Mouse (Mus musculus) urinary bladder, postnatal 10 days (tissue): Measurements from ENCODE around the gene Utp4.
"Not testable (repeated sequence)": the region's sequence is repeated elsewhere in the genome, so short reads cannot be mapped to it uniquely, and the experiment has no call there.

Experiments used
- DNase-seq: peaks from one replicate; pipeline ENCODE4 v3.0.0; 2022; ENCODE audit warnings: low spot score

The Utp4 gene

DNA sequence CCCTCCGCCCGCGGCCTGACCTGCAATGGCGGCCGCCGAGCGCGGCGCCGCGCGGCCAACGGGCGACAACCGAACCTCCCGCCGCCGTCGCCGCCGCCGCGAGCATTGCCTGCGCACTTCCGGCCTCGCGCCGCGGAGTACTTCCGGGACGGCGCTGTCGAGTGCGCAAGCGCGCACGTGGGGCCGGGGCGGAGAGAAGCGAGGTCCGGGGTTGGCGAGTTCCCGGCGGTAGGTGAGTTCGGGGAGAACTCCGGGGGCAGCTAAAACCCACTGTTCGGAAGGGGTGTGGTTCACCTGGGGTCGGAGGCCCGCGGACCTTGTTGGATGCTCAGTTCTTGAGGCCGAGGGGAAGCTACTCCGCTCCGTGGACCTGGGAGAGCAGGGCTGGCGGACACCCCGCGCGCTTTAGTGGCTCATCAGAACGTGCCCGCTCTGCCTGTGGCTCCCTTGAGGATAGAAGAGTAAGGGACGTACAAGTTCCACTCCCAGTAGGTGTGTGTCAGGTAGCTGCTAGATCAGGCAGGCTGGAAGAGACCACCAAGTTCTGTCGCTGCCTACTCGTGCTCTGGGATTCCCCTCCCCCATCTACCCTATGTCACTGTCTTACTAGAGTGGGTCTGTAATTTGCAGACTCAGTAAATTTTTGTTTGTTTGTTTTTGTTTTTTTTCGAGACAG is at the start of gene Utp4:
TSS of gene Utp4 (plus strand) at position 156 of the 676 bp plus-strand sequence.
- no peak for DNase-seq

DNA sequence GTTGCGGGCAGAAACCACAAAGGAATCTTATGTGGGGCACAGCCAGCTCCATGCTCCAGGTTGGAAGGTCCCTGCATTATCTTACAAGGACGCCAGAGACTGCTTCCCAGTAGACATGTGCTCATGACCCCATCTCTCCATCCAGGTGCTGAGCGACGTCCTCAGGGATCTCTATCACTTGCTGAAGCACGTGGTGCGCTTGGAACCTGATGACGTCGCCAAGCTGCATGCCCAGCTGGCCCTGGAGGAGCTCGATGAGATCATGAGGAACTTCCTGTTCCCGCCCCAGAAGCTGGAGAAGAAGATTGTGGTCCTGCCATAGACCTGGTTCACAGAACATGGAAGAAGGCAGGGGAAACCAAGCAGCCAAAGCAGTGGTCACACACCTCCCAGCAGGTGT is 43.4 kb upstream of the Utp4 start:
- no peak for DNase-seq

DNA sequence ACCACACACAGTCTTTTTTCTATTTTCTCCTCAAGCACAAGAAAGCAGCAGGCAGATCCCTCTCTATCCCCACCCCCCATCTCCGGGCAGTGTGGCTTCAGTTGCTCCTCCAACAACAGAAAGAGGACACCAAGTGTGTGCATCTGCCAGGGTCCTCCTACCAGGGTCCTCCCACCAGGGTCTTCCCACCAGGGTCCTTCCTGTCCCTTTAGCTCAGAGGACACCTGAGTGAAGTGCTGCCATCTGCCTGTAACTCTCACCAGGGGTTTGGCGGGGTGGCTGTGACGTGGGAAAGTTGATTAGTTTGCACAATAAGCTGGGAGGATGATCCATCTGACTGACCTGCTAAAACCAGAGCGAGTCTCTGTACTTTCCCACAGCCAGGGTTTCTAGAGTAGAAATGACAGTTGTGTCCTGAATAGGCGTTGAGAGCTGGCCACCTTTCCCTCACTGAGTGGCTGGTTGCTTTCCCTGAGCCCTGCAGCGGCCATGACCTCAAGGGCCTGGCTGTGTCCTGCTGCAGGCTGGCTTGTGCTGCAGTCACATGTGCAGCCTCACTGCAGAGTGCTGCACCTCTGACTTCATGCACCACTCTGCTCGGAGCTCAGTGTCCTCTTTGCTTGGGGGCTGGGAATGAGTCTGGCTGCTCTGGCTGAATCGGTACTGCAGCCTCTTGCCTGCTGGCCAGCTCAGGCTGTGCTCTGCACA is 38.7 kb upstream of the Utp4 start:
- DNase-seq = no peak

DNA sequence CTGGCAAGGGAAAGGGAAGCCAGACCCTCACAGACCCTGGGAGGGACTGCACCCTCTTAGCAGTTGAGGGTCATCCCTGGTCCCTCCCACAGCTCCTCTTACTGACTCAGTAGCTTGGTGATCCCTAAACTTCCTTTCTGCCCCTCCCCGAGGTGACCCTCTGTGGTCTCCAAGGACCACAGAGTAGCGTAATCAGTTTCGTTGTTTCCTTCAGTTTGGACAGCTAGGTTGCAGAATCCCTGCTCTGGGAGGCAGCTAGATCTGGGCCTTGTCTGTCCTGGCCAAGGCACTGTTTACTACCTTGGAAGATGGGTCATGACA is 38.2 kb upstream of the Utp4 start:
- no peak for DNase-seq

DNA sequence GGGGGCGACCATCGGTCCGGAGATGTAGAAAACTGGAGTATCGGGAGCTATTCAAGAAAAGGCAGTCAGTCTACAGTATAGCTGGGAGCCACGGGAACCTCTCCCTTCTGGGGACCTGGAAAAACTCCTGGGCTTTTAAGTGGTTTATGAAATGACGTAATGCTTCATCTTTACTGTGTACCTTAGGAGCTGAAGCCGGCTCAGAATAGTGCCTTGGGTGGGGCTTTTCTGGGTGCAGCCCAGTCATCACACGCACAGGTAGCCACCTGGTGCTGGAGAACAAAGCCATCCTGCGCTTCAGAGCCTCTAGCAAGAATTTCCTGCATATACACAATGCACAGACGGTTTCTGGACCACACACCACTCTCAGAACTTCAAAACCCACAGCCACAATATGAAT is 30.6 kb upstream of the Utp4 start:
- no peak for DNase-seq

DNA sequence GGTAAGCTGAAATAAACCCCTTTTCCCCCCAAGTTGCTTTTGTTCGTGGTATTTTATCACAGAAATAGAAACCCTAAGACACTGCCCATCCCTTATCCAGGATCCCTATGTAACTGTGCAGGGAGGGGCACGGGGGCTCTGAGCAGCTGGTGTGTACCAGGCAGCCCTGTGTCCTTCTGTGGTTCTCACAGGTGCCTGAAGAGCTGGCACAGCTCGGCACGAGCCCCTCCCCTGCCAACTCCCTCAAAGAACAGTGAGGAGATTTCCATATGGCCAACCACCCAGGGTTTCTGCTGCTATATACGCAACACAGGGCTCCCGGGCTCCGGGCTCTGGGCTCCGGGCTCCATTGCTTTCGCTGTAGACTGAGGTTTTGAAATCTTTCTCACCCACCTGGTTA is 28.1 kb upstream of the Utp4 start:
- no peak for DNase-seq

DNA sequence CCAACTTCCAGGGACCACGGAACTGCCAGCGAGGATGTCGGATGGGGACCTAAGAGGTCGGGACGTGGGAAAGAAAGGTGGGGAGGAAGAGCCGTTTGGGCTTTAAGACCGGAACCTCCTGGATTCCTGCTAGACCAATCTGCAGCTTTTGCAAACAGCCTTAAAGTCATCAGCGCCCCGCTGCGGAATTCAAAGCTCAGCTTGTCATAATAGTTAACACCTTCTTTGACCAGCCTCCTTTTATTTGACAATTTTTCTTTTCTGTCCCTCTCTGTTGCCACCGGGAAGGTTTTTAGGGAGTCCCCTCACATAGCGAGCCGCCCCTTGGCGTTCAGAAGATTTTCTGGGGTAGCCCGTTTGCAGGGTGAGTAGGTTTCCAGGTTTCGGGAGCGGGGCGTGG is 23.4 kb upstream of the Utp4 start, which contains the start of gene Has3:
TSS of gene Has3 (plus strand) at position 192 of the 400 bp plus-strand sequence.
- no peak for DNase-seq

DNA sequence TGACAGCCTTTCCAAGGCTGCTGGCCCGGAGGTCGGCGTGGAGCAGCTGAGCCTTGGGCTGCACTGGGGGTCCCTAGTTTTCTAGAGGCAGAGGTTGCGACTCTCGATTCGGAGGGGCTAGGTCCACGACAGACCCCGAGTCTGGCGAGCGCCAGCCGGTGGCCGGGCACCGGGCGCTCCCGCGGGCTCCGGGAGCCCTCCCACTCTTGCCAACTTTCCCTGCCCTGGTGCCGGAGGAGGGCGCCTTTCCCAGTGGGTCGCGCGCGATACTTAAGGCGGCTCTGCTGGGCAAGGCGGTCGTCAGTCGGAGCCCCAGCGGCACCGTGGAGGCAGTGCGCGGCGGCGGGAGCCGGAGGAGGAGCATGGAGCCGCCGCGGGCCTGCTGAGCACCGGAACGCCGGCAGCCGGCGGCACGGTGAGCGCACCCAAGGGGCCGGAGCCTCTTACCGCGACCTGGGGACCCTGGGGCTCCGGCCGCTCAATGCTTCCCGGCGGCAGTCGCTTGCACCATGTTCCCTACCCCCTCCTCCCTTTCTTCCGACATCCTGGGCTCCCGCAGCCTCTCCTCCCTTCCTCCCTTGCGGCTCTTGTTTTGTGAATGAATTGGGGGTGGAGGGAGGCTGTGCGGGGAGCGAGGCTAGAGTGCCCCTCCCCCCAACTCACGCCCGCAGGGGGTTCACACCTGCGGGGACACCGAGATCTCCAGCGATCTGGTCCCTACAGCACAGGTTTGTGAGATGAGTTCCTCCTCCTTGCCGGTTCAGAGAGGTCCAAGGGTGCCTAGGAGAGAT is 22.7 kb upstream of the Utp4 start:
- no peak for DNase-seq

DNA sequence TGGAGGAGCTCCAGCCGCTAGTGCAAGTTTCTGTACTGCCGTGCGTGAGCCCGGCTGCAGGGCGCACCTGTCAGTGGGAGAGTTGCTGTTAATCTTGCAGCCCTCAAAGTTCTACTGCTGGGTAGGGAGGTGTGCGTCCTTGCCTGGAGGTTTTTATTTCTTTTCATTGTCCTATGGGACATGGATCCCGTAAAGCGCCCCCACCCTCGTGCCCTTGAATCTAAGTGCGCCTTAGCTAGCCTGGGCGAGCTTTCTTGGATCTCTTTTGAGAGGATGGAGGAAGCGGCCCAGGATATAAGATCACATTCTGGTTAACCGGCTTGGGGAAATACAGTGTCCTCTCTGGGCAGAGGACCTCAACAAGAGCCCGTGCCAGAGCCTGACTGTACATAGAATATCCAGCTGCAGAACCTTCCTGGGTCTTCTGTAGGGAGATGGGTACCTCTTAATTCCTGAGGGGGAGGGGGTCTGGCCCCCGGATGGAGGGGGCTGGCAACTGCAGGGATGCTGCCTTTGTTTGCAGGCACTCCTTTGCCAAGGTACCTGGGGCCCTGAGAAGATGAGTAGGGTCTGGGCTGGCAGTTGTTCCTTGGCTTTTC is 22.0 kb upstream of the Utp4 start:
- DNase-seq = no peak

DNA sequence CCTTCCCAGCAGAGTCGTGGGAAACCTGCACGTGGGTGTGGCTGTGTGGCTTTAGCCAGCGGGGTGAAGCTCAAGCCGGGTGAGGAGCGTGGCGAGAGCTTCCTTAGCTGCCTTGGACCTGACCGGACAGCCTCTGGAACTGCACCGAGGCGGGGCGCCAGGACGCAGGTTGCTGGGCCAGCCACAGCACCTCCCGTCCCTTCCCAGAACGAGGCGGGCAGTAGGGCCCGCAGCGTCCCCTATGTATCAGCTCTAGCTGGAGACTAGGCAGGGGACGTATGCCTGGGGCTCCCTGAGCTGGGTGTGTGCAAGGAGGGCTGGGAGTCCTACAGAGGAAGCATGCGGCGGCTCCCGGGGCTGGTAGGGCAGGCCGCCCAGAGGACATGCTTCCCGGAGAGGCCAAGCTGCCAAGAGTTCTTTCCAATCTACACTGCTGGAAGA is 21.5 kb upstream of the Utp4 start:
- no peak for DNase-seq

DNA sequence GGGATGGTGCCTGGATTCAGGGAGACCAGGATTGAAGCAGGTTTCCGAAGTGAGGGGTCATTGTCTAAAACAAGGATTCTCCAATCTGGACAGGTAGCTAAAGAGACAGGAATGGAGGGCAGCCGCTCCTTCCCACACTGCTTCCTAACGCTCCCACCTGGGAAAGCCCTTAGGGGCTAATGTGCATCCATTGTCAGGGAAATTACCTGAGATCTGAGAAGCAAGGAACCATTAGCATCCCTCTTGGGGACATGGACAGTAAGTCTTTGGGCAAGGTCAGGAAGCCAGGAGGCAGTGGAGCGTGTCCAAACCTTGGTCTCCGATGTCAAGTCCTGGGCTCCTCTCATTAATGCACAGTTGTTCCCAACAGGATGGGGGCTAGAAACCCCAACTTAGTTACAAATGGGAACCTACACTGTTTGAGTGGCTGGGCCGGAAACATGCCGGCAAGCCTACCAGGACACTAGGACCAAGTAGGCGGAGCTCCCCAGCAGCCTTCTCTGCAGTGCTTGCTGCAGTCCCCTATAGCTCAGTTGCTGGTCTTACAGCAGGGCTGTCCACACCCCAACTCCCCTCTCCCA is 20.9 kb upstream of the Utp4 start:
- no peak for DNase-seq

DNA sequence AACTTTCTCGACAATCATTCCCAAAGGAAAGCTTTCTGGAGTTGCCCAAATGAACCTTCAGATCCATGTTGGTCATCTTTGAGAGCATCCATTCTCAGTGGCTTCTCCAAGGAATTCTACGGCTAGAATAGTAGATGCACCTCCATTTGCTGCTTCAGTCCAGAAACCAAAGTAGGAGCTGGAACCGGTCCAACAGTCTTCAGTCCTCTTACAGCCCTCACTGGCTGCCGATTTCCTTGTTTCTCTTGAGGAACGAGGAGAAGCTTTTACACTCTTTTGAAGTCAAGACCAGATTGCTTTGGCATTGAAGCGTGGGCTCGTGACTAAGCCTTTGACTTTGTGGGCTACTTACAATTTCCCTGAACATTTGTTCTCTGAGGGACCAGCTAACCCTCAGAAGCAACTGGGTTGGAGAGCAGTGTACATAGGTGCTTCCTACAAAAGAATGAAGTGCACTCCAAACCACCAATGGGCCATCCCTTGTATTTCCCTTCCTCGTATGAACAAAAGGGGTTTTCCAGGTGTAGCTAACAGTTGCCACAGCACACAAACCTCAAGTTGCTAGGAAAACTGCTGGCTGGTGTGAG is 13.2 kb upstream of the Utp4 start:
- DNase-seq = no peak

DNA sequence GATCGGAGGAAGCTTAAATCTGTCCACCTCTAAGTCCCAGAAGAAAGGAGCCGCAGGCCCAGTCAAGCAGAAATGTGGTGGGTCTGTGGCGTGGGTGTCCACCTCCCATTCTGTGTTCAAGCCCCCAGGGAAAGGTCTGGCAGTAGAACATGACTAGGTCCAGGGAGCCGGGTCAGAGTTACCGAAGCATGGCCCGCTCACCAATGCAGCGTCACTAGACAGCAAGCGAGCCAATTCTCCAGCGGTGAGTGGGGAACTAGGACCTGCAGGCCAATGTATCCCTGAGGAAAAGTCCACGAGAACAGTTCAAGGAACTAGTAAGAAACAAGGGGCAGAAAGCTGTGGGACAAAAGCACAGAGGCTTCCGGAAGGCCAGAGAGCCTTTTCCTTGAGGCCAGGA is 9.3 kb upstream of the Utp4 start:
- not testable (repeated sequence) for DNase-seq

DNA sequence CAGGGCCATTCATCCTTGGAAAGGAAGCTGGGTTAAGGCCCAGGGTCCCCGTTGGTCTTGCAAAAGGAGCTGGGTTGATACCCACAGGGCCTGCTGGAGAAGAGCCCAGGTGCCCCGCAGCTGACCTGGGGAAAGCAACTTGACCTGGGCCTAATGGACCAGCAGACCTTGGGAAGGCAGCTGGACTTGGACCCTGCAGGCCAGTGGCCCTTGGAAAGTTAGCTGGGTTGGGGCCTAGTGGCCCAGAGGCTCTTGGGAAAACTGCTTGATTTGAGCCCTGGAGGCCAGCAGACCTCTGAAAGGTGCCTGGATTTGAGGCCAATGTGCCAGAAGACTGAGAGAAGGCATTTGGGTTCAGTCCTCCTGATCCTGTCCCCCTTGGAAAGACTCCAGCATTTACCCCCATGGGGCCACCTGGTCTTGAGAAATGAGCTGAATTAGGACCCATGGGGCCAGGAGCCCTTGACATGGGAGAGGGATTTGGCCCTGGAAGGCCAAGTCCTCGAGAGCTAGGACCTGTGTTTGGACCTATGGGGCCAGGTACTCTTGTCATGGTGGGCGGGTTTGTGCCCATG is 8.5 kb upstream of the Utp4 start:
- DNase-seq = not testable (repeated sequence)

DNA sequence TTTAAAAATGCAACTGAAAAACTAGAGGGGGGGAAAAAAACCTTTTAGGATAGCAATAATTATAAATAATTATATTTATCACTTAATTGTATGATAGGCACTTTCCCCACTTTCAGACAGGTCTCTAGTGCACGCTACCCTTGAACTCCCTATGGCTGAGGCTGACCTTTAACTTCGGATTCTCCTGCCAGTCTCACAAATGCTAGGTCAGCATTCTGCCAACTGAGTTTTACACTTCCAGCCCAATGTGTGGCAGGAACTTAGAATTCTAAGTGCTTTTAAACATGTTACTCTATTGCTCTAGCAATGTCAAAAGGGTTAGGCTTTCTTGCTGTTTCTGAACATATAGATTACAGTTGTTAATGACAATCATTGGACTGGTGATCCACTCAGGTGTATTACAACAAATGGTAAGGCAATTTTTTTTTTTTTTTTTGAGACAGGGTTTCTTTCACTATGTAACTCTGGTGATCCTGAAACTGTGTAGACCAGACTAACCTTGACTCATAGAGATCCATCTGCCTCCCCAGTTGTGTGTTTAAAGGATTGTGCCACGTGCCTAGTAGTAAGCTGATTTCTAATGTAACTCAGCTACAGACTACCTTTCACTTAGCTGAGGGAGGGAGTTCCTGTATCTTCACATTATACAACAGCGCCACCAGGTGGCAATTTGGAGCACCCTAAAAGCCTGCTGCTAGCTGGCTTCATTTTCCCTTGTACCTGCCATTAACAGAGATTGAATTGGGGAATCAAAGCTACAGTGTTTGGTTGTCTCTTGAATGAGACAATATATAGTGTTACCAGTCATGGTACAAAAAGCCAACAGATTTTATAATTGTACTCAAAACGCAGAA is 5.9 kb upstream of the Utp4 start:
- no peak for DNase-seq

DNA sequence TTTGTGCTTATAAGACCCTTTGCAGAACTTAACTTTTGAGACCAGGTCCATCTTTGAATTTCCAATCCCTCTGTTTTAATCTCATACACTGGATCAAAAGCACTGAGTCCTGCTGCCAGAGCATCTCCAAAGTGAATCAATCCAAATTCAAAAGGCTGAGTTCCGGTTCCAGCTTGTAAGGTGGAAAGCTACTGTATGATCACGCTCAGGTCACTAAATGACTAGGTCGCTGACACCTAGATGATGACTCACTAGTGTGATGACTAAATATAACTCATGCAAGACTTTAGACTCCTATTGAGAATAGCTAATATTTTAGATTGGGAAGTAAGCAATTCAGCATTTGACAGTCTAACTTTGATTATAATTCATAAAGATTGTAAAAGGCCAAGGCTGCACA is 4.6 kb upstream of the Utp4 start:
- no peak for DNase-seq

DNA sequence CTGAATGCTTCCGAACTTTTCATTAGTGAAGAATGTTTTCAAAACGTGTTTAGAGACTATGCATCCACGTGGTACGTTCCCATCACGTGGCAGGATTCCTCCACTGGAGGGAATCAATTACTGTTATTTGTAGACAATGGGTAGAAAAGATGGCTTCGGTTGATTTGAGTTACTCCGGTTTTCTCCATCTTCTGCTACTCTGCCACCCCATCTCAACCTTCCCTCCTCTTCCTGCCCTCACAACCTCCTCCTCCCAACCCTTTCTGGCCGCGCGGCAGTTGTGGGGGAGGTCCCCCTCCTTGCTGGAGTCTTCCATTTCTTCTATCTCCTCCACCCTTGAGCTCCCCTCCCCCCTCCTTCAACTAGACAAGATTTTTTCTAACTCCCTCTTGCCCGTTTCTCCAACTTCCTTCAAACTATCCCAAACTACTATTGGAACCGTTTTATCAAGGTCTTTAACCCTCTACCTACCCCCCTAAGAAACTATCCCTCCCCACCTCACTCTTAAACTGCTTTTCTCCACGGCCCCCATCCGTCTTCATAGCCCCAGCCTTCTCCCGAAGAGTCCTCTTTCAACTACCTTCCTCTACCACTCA is 1.1 kb upstream of the Utp4 start:
- DNase-seq = no peak

DNA sequence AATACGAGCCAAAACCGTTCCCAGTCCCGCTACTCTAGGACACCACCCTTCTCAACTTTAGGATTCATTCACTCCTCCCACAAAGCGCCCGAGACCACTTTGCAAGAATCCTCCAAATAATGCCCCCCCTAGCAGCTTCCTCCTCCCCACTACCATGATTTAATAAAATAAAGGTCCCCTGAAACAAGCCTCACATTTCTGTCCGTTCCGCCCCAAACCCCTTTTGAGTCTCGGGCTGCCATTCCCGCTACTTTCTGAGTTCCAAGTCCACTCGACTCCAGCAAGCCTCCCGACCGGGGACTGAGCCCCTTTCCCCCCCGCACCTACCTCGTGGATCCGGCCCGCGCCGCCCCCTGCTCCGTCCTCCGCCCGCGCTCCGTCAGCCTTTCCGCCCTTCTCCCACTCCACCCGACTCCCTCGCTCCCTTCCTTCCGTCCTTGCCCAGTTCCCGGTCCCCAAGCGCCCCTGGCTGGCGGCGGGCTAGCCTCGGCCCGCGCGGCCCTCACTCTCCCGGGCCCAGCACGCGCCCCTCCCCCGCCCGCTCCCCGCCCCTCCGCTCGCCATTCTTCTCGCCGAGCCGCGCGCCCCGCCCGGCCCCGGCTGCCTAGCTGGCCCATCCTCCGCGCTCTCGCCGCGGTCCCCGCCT is 507 bp upstream of the Utp4 start:
- no peak for DNase-seq

DNA sequence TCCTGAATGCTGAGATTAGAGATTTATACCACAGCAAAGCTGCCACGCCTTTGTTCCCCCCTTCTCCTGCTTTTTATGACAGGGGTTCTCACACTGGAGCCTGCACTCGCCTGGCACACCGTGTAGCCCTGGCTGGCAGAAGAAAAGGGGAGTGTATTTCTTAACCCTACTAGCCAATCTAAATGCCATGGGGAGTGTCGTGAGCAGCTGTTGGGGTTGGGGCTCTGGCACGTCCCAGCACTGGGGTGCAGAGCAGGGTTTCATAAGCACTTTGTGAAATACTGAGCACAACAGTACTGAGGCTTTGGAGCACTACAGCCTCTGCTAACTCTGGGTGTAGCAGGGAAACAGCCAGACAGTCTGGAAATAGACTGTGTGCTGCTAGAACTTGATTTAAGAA is 6.0 kb downstream of the Utp4 start:
- DNase-seq = no peak
